Mouse (Mus musculus): Measurements from ENCODE around the gene Brs3. TPM values are rescaled to one million over a fixed set of nuclear protein-coding genes. Genes with fewer than 3 reads are reported as not detected.

Gene Brs3
- polyA plus RNA-seq (2014; fragmentation: Illumina TruSeq; extraction: RNeasy Lipid Tissue Mini Kit (QIAGEN cat#74804); ENCODE audit: low read depth, low replicate concordance), result not detected

GRCm38 (mm10) chrX:57042774-57043173, at the start of gene Brs3:
Brs3 (plus strand) TSS chrX:57043074.

GRCm38 (mm10) chrX:57053174-57053992, 10.5 kb downstream of the Brs3 start, which contains the start of gene Htatsf1:
Htatsf1 (plus strand) TSS chrX:57053583.

GRCm38 (mm10) chrX:57087806-57088205, 44.9 kb downstream of the Brs3 start, which contains the start of gene Vgll1:
Vgll1 (plus strand) TSS chrX:57088106.

Other genes with a start within 250 kb of the Brs3 start
- gene Map7d3, start 220.7 kb upstream of the Brs3 start, polyA plus RNA-seq (2014; fragmentation: Illumina TruSeq; extraction: RNeasy Lipid Tissue Mini Kit (QIAGEN cat#74804); ENCODE audit: low read depth, low replicate concordance), result 1.3 TPM
- gene Adgrg4, start 172.9 kb upstream of the Brs3 start, polyA plus RNA-seq (2014; fragmentation: Illumina TruSeq; extraction: RNeasy Lipid Tissue Mini Kit (QIAGEN cat#74804); ENCODE audit: low read depth, low replicate concordance), result not detected
- 97.9 TPM for gene Htatsf1, start 10.5 kb downstream of the Brs3 start, polyA plus RNA-seq (2014; fragmentation: Illumina TruSeq; extraction: RNeasy Lipid Tissue Mini Kit (QIAGEN cat#74804); ENCODE audit: low read depth, low replicate concordance)
- not detected for gene Vgll1, start 45.0 kb downstream of the Brs3 start, polyA plus RNA-seq (2014; fragmentation: Illumina TruSeq; extraction: RNeasy Lipid Tissue Mini Kit (QIAGEN cat#74804); ENCODE audit: low read depth, low replicate concordance)
- gene Cd40lg, start 169.1 kb downstream of the Brs3 start, polyA plus RNA-seq (2014; fragmentation: Illumina TruSeq; extraction: RNeasy Lipid Tissue Mini Kit (QIAGEN cat#74804); ENCODE audit: low read depth, low replicate concordance), result 0.60 TPM

Measured in sigmoid colon, adult 10 weeks (tissue).